Mouse (Mus musculus) midbrain, embryonic 14.5 days (tissue): ENCODE data around the gene Ppm1g. TPM values are rescaled to one million over a fixed set of nuclear protein-coding genes. Genes with fewer than 3 reads are reported as not detected.

Experiments used
- ATAC-seq: fragments of 200-750 bp; cut with Nextera tagmentation; 2 replicates; pipeline ENCODE4 v1.8.0; 2017; ENCODE audit warnings: moderate number of reproducible peaks, moderate library complexity; ENCODE audit not compliant: low FRiP score, low TSS enrichment
- DNase-seq: peaks from one replicate; pipeline ENCODE4 v3.0.0-alpha.2; 2015
- H3K27ac ChIP-seq: fragments of 300-500 bp; sonication (generic); replicated peaks from 2 replicates; pipeline ENCODE4 v1.5.1; 2014; ENCODE audit warnings: mild to moderate bottlenecking, low read depth, low read length, moderate library complexity
- H3K27me3 ChIP-seq: fragments of 300-500 bp; sonication (generic); 2 replicates; pipeline ENCODE4 v1.6.1; 2014; ENCODE audit warnings: low read length, control low read depth, mixed read lengths; ENCODE audit not compliant: control insufficient read depth, insufficient read depth
- H3K36me3 ChIP-seq: fragments of 300-500 bp; sonication (generic); 2 replicates; pipeline ENCODE4 v1.6.1; 2014; ENCODE audit warnings: low read length, control low read depth; ENCODE audit not compliant: control insufficient read depth, insufficient read depth
- H3K4me1 ChIP-seq: fragments of 300-500 bp; sonication (generic); 2 replicates; pipeline ENCODE4 v1.6.1; 2014; ENCODE audit warnings: mild to moderate bottlenecking, antibody characterized with exemption, low read length, control low read depth; ENCODE audit not compliant: control insufficient read depth, insufficient read depth
- H3K4me2 ChIP-seq: fragments of 300-500 bp; sonication (generic); 2 replicates; pipeline ENCODE4 v1.6.1; 2014; ENCODE audit warnings: mild to moderate bottlenecking, low read length, moderate library complexity
- H3K4me3 ChIP-seq: fragments of 300-500 bp; sonication (generic); replicated peaks from 2 replicates; pipeline ENCODE4 v1.5.1; 2014; ENCODE audit warnings: low read depth, low read length
- H3K9ac ChIP-seq: fragments of 300-500 bp; sonication (generic); replicated peaks from 2 replicates; pipeline ENCODE4 v1.6.1; 2014; ENCODE audit warnings: mild to moderate bottlenecking, low read length, moderate library complexity
- H3K9me3 ChIP-seq: fragments of 300-500 bp; sonication (generic); 2 replicates; pipeline ENCODE4 v1.6.1; 2016; ENCODE audit warnings: low read length, control low read depth, mixed read lengths; ENCODE audit not compliant: control insufficient read depth
- WGBS: fragments of 180-500 bp; shearing (Covaris S2); extraction: QIAGEN DNeasy Blood & Tissue Kit; methylation state at CpG from one replicate; pipeline ENCODE4 v1.1.7; 2014; 5-methylcytosine and 5-hydroxymethylcytosine counted together
- polyA plus RNA-seq: library from polyadenylated mRNA; unstranded; fragments of >200 nt; fragmentation: Nextera tagmentation; extraction: Ambion mirVana; gene quantifications from 2 replicates; pipeline ENCODE4 v1.2.1, GENCODE M21; 2014

Ppm1g gene
- polyA plus RNA-seq, 1 experiment from 2014 or later: 162 TPM

- Histone ChIP-seq H3K9me3 (no peaks in the 10 kb centered on the region), H3K9ac (no peak overlapping the region), H3K27me3 (no peaks in the 10 kb centered on the region), H3K4me2 (no peak overlapping the region), H3K4me1 (0 out of 2 replicates have a peak, but pooled peaks cover 5% of the 10 kb centered on the region), H3K4me3 (no peak overlapping the region), H3K36me3 (peaks cover 93% of the 10 kb centered on the region), H3K27ac (no peak overlapping the region)
- DNase-seq (no peak), ATAC-seq (no peak)
- WGBS: 88% methylated on average over 16 of the region's 16 CpGs
These were observed 32.5 kb upstream of the Ppm1g start for GRCm38 (mm10) chr5:31252795-31253545.

- no peak overlapping the region for H3K9ac ChIP-seq
- 0 out of 2 replicates have a peak, but pooled peaks cover 5% of the 10 kb centered on the region for H3K4me1 ChIP-seq
- H3K9me3 ChIP-seq: no peaks in the 10 kb centered on the region
- ATAC-seq (no peak), DNase-seq (no peak)
- H3K4me3 ChIP-seq: no peak overlapping the region
- H3K27ac ChIP-seq: no peak overlapping the region
- H3K36me3 ChIP-seq: peaks cover 94% of the 10 kb centered on the region
- 67% methylated on average over 10 of the region's 10 CpGs for WGBS
- no peaks in the 10 kb centered on the region for H3K27me3 ChIP-seq
- H3K4me2 ChIP-seq: no peak overlapping the region; the same call in 1 of the 2 replicates
These were observed 31.7 kb upstream of the Ppm1g start for GRCm38 (mm10) chr5:31252151-31252550.

DNA sequence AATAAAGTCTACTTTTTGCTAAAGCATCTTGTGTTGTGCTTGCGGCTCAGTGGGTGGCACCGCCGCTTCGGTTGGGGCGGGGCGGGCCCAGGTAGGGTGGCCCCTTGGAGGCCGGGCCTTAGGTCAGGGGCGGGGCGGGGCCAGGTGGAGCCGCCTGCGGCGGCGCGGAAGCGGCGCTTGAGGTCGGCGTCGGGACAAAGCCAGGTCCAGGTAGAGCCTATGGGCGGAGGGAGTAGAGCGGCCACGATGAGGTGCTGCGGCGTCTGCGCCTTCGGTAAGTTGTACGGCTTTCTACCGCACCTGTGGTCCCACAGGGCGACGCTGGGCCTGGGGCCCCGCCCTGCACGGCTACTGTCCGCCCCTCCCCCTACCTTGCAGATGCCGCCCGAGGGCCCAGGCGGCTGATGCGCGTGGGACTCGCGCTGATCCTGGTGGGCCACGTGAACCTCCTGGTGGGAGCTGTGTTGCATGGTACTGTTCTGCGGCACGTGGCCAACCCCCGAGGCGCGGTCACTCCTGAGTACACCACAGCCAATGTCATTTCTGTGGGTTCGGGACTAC, 31.1 kb upstream of the Ppm1g start, which contains the start of gene Krtcap3:
TSS of gene Krtcap3 (plus strand) at position 151 of the 561 bp plus-strand sequence.
- Histone ChIP-seq H3K4me1 (0 out of 2 replicates have a peak, but pooled peaks cover 5% of the 10 kb centered on the region), H3K9me3 (no peaks in the 10 kb centered on the region), H3K27ac (no peak within 1 kb of the TSS), H3K4me3 (no peak within 1 kb of the TSS), H3K36me3 (peaks cover 97% of the 10 kb centered on the region), H3K9ac (no peak within 1 kb of the TSS), H3K4me2 (no peak within 1 kb of the TSS; the same call in 1 of the 2 replicates), H3K27me3 (no peaks in the 10 kb centered on the region)
- DNase-seq: peak; percentile 27
- peak; percentile 64 for ATAC-seq
- 18% methylated on average over 47 of the region's 47 CpGs for WGBS

GRCm38 (mm10) chr5:31250716-31251115, 30.2 kb upstream of the Ppm1g start:
- no peak overlapping the region for H3K4me2 ChIP-seq
- H3K9me3 ChIP-seq: no peaks in the 10 kb centered on the region
- ATAC-seq: no peak
- peaks cover 99% of the 10 kb centered on the region for H3K36me3 ChIP-seq
- 68% methylated on average over 4 of the region's 4 CpGs for WGBS
- no peak overlapping the region for H3K4me3 ChIP-seq
- no peaks in the 10 kb centered on the region for H3K27me3 ChIP-seq
- 0 out of 2 replicates have a peak, but pooled peaks cover 5% of the 10 kb centered on the region for H3K4me1 ChIP-seq
- DNase-seq: peak; percentile 17
- no peak overlapping the region for H3K27ac ChIP-seq
- H3K9ac ChIP-seq: no peak overlapping the region

- H3K4me2 ChIP-seq: peak overlapping the region; percentile 60
- H3K9me3 ChIP-seq: no peaks in the 10 kb centered on the region
- 26% methylated on average over 10 of the region's 10 CpGs for WGBS
- no peak for DNase-seq
- H3K27me3 ChIP-seq: no peaks in the 10 kb centered on the region
- peak overlapping the region; percentile 93; the same call in 1 of the 2 replicates for H3K9ac ChIP-seq
- peak overlapping the region; percentile 95 for H3K4me3 ChIP-seq
- H3K27ac ChIP-seq: no peak overlapping the region
- H3K4me1 ChIP-seq: peaks cover 7% of the 10 kb centered on the region
- ATAC-seq: no peak
- H3K36me3 ChIP-seq: peaks cover 36% of the 10 kb centered on the region
These were observed 21.7 kb upstream of the Ppm1g start for GRCm38 (mm10) chr5:31242191-31242590.

DNA sequence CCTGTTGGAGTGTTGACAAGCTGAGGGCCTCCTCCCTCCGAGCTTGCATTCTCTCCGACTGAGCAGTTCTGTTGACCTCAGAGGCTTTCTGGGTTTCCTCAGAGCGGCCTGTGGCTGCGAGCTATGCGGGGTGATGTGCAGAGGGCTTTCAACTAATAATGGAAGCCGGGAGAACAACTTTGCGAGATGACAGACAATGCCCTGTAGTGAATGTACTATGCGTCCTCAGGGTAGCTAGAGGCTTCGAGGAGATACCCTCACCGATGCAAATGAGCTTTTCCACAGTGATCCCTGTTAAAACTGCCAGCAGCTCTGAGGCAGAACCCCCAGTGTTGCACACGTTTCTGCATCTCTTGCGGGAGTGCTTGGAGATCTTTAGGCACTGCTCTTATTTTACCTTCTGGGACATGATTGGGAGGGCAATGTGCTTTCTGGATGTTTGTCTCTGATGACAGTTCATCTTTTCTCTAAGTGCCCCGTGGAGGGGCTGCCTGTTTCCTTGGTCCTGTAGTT, 21.1 kb upstream of the Ppm1g start:
- Histone ChIP-seq H3K4me1 (peaks cover 7% of the 10 kb centered on the region), H3K9me3 (no peaks in the 10 kb centered on the region), H3K9ac (peak overlapping the region; percentile 93), H3K4me3 (peak overlapping the region; percentile 95), H3K27me3 (no peaks in the 10 kb centered on the region), H3K4me2 (peak overlapping the region; percentile 60), H3K36me3 (peaks cover 30% of the 10 kb centered on the region), H3K27ac (peak overlapping the region; percentile 96)
- DNase-seq (no peak), ATAC-seq (no peak)
- 0% methylated on average over 13 of the region's 13 CpGs for WGBS

GRCm38 (mm10) chr5:31240637-31241521, 20.4 kb upstream of the Ppm1g start, which contains the start of the genes Nrbp1 and Gm9970:
TSS of gene Nrbp1 (plus strand) at chr5:31240864.
TSS of gene Gm9970 (minus strand) at chr5:31241232.
- H3K36me3 ChIP-seq: peaks cover 23% of the 10 kb centered on the region
- WGBS: under 1% methylated on average over 99 of the region's 103 CpGs
- H3K4me1 ChIP-seq: peaks cover 7% of the 10 kb centered on the region
- peak; percentile 98 for DNase-seq
- peak within 1 kb of the TSS; percentile 60 for H3K4me2 ChIP-seq
- peak; percentile 100 for ATAC-seq
- no peaks in the 10 kb centered on the region for H3K9me3 ChIP-seq
- H3K4me3 ChIP-seq: peak within 1 kb of the TSS; percentile 95
- peak within 1 kb of the TSS; percentile 96 for H3K27ac ChIP-seq
- H3K9ac ChIP-seq: peak within 1 kb of the TSS; percentile 93
- H3K27me3 ChIP-seq: no peaks in the 10 kb centered on the region

DNA sequence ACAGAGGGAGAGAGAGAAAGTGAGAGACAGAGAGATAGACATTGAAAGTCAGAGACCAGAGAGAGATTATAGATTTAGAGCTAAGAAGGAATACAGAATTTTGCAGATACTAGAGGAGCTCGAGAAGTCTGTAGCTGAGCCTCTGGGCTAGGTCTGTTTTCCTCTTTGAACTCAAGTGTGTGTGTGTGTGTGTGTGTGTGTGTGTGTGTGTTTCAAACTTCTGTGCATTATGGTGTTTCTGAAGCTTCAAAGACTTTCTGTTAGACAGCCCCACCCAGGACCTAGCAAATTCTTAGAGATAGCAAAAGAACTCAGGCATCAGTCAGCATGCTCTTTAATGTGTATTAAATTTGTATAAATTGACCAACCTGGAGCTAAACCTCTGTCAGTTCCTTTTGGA, 6.2 kb upstream of the Ppm1g start:
- no peaks in the 10 kb centered on the region; the same call in 1 of the 2 replicates for H3K4me1 ChIP-seq
- no peaks in the 10 kb centered on the region for H3K9me3 ChIP-seq
- no peak overlapping the region for H3K9ac ChIP-seq
- H3K36me3 ChIP-seq: no peaks in the 10 kb centered on the region
- no peak overlapping the region for H3K4me2 ChIP-seq
- H3K27ac ChIP-seq: no peak overlapping the region
- DNase-seq (no peak), ATAC-seq (no peak)
- H3K4me3 ChIP-seq: no peak overlapping the region
- 81% methylated on average over 1 of the region's 1 CpGs for WGBS
- H3K27me3 ChIP-seq: no peaks in the 10 kb centered on the region
